18 mouse cellular contexts compared by ENCODE assay signal in the genomic region with DNA sequence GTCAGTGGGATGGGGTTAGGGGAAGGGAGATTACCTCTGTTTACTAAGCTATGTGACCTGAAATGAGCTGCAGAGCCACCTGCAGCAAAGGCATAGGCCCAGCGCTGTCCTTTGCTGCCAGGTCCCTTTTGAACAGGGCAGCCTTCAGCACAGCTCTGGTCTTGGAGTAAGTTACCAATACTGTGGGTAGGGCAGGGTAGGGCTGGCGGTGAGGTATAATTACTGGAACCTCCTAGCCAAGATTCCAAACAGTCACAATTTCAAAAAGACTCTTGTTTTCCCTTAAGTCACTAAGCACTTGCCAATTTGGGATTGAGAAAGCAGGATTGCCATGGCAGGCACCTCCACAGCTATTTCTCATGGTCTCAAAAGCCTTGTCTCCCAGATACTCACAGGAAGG. TPM values are rescaled to one million over a fixed set of nuclear protein-coding genes. Genes with fewer than 3 reads are reported as not detected.
DNase-seq lines count a peak whose midpoint lies in the region; ATAC-seq and TF ChIP-seq lines count a peak whose summit lies in the region.
"Had no signal": no experiment of that assay in that cellular context is flagged by ENCODE, and none has a peak within 500 bp of the region (broad histone marks: within the 10 kb centered on the region; RNA-seq: fewer than 3 reads in every experiment).

No protein-coding gene starts in this region.

- TF ChIP-seq CTCF in olfactory bulb, adult 2 months (IDR thresholded peaks at IDR 0.05; ENCODE audit: insufficient read depth, low read depth, low read length), result no peak

- no peak overlapping the region; the same call in 1 of the 2 replicates for H3K27ac ChIP-seq in liver, embryonic 11.5 days (ENCODE audit: low read depth, low read length)
- H3K27ac ChIP-seq in olfactory bulb, adult 2 months (ENCODE audit: insufficient read depth, low read depth, low read length), result peak overlapping the region; percentile 84
- H3K27ac ChIP-seq: forebrain, embryonic 13.5 days; gastrocnemius, adult 2 months; hindbrain, embryonic 10.5 days; hindbrain, embryonic 14.5 days; intestine, embryonic 15.5 days had no signal

- TF ChIP-seq POLR2A in olfactory bulb, adult 2 months (IDR thresholded peaks at IDR 0.05; ENCODE audit: insufficient read depth, low read depth, low read length), result no peak

- peak; percentile 22 for DNase-seq in adrenal gland, postnatal 10 days
- no peak for DNase-seq in adrenal gland, adult 2 months
- peak; percentile 1 for DNase-seq in liver
- no peak for DNase-seq in liver, embryonic 11.5 days (ENCODE audit: low spot score)
- DNase-seq in right cerebral cortex, postnatal 4 days, result no peak
- DNase-seq in embryo, embryonic 10.5 days (ENCODE audit: low spot score), result no peak
- DNase-seq: cerebellum, adult 11 months; cerebellum, adult 8-10 months; cerebellum, postnatal 25 days; forebrain, postnatal 0 days; gastrocnemius, adult 2 months; gastrocnemius, postnatal 25 days had no signal

- no peak overlapping the region for H3K9ac ChIP-seq in liver, embryonic 11.5 days (ENCODE audit: low read depth, low read length)
- H3K9ac ChIP-seq: forebrain, embryonic 13.5 days; forebrain, postnatal 0 days; hindbrain, embryonic 14.5 days; intestine, embryonic 15.5 days had no signal

- no peak for ATAC-seq in liver, embryonic 11.5 days (replicated peaks; ENCODE audit: low FRiP score)
- ATAC-seq: forebrain, embryonic 13.5 days; forebrain, postnatal 0 days; intestine, embryonic 15.5 days had no signal

- H3K36me3 ChIP-seq in liver, embryonic 11.5 days (ENCODE audit: control insufficient read depth, insufficient read depth, low read length), result no peaks in the 10 kb centered on the region
- H3K36me3 ChIP-seq: hindbrain, embryonic 10.5 days; intestine, embryonic 15.5 days had no signal

- 90% methylated on average over 2 of the region's 2 CpGs for WGBS in liver, embryonic 11.5 days
- WGBS in olfactory bulb, adult 2 months, result 64% methylated on average over 2 of the region's 2 CpGs

- H3K27me3 ChIP-seq in liver, embryonic 11.5 days (replicated peaks; ENCODE audit: control insufficient read depth, insufficient read depth, low read length), result no peaks in the 10 kb centered on the region
- H3K27me3 ChIP-seq: forebrain, embryonic 13.5 days; intestine, embryonic 15.5 days had no signal

- H3K4me1 ChIP-seq in liver, embryonic 11.5 days (replicated peaks; ENCODE audit: control insufficient read depth, insufficient read depth, low read length), result peaks cover 38% of the 10 kb centered on the region
- peaks cover 47% of the 10 kb centered on the region for H3K4me1 ChIP-seq in olfactory bulb, adult 2 months (ENCODE audit: control insufficient read depth, insufficient read depth, low read length)

- no peak overlapping the region for H3K4me3 ChIP-seq in liver, embryonic 11.5 days (ENCODE audit: low read depth, low read length)
- no peak overlapping the region for H3K4me3 ChIP-seq in olfactory bulb, adult 2 months (ENCODE audit: insufficient read depth, low read depth, low read length)
- H3K4me3 ChIP-seq: forebrain, embryonic 13.5 days; gastrocnemius, adult 2 months; hindbrain, embryonic 10.5 days; intestine, embryonic 15.5 days had no signal

- no peak overlapping the region for H3K4me2 ChIP-seq in liver, embryonic 11.5 days
- H3K4me2 ChIP-seq: forebrain, embryonic 13.5 days; hindbrain, embryonic 14.5 days; intestine, embryonic 15.5 days had no signal

- H3K9me3 ChIP-seq in liver, embryonic 11.5 days (ENCODE audit: control insufficient read depth, low read length), result no peaks in the 10 kb centered on the region
- H3K9me3 ChIP-seq: forebrain, embryonic 13.5 days; hindbrain, embryonic 10.5 days; intestine, embryonic 15.5 days had no signal

RNA-seq across cellular contexts. Expression of gene Gnat2, which starts 2.0 kb away (rescaled TPM):
- 1 to 10 TPM; 6.6 to 6.8 TPM for total RNA-seq in adrenal gland, postnatal 10 days (2021)
- total RNA-seq in adrenal gland, adult 2 months (2021), result 10 to 100 TPM; 12.3 to 13.1 TPM
- polyA plus RNA-seq in adrenal gland, adult 2 months (2012; rRNA removed), result 7.9 and 10.1 TPM in 2 replicates
- polyA plus RNA-seq in liver, embryonic 11.5 days (2014; fragmentation: Nextera tagmentation; extraction: Ambion mirVana), result 4.2 and 5.4 TPM in 2 replicates
- not detected in 2 replicates for polyA plus RNA-seq in olfactory bulb, adult 2 months (2012; ENCODE audit: insufficient read depth, insufficient read length, low replicate concordance, missing spikeins)
- total RNA-seq: heart, postnatal 25 days had no signal

RNA-seq across cellular contexts. Expression of gene Ampd2, which starts 4.1 kb away (rescaled TPM):
- total RNA-seq in adrenal gland, postnatal 10 days (2021), result 10 to 100 TPM; 79.3 to 92.2 TPM
- 100 to 1,000 TPM; 121 to 151 TPM for total RNA-seq in adrenal gland, adult 2 months (2021)
- 721 and 995 TPM in 2 replicates for polyA plus RNA-seq in adrenal gland, adult 2 months (2012; rRNA removed)
- 119 and 123 TPM in 2 replicates for polyA plus RNA-seq in liver, embryonic 11.5 days (2014; fragmentation: Nextera tagmentation; extraction: Ambion mirVana)
- polyA plus RNA-seq in olfactory bulb, adult 2 months (2012; ENCODE audit: insufficient read depth, insufficient read length, low replicate concordance, missing spikeins), result not detected in 2 replicates

RNA-seq across cellular contexts. Expression of gene Gstm4, which starts 45.9 kb away (rescaled TPM):
- total RNA-seq in adrenal gland, postnatal 10 days (2021), result 10 to 100 TPM; 12.8 to 13.3 TPM
- 10 to 100 TPM; 16.8 to 19.7 TPM for total RNA-seq in adrenal gland, adult 2 months (2021)
- polyA plus RNA-seq in adrenal gland, adult 2 months (2012; rRNA removed), result 13.4 and 14.8 TPM in 2 replicates
- polyA plus RNA-seq in liver, embryonic 11.5 days (2014; fragmentation: Nextera tagmentation; extraction: Ambion mirVana), result 21.2 and 22.8 TPM in 2 replicates
- not detected in 2 replicates for polyA plus RNA-seq in olfactory bulb, adult 2 months (2012; ENCODE audit: insufficient read depth, insufficient read length, low replicate concordance, missing spikeins)

RNA-seq across cellular contexts. Expression of gene Gnai3, which starts 55.4 kb away (rescaled TPM):
- total RNA-seq in adrenal gland, postnatal 10 days (2021), result 100 to 1,000 TPM; 101 to 113 TPM
- total RNA-seq in adrenal gland, adult 2 months (2021), result 100 to 1,000 TPM; 117 to 136 TPM
- polyA plus RNA-seq in adrenal gland, adult 2 months (2012; rRNA removed), result 13.8 and 14.0 TPM in 2 replicates
- 146 and 170 TPM in 2 replicates for polyA plus RNA-seq in liver, embryonic 11.5 days (2014; fragmentation: Nextera tagmentation; extraction: Ambion mirVana)
- not detected in 2 replicates for polyA plus RNA-seq in olfactory bulb, adult 2 months (2012; ENCODE audit: insufficient read depth, insufficient read length, low replicate concordance, missing spikeins)

Comparison
In these comparisons a context has a peak if more than half of its experiments do, and no peak if none do; other contexts are left out.
1. DNase-seq: peak in adrenal gland, postnatal 10 days (single experiment) and liver (single experiment); none in adrenal gland, adult 2 months (single experiment), liver, embryonic 11.5 days (single experiment), right cerebral cortex, postnatal 4 days (single experiment) and embryo, embryonic 10.5 days (single experiment).
2. RNA of gene Gstm4, which starts 45.9 kb away (polyA plus RNA-seq): 21.2 to 22.8 TPM in liver, embryonic 11.5 days and 13.4 to 14.8 TPM in adrenal gland, adult 2 months; not detected in olfactory bulb, adult 2 months; every median in the first group is over 10 times any median in the second.